Mouse (Mus musculus) heart, adult 8-10 months (tissue): Measurements from ENCODE around the gene Pifo. TPM values are rescaled to one million over a fixed set of nuclear protein-coding genes. Genes with fewer than 3 reads are reported as not detected.
A peak's percentile ranks its signal among the peaks of the same experiment; 100 is the strongest.
"Not testable (repeated sequence)": the region's sequence is repeated elsewhere in the genome, so short reads cannot be mapped to it uniquely, and the experiment has no call there.

Source experiments
- DNase-seq: peaks from one replicate; pipeline ENCODE4 v3.0.0; 2022; ENCODE audit warnings: low spot score
- total RNA-seq, 4 experiments: library from RNA; stranded (reverse); gene quantifications; 2 replicates each; pipeline ENCODE4 v1.2.4; 2022

The Pifo gene
- total RNA-seq, result not detected

- no peak for DNase-seq
Measured at GRCm38 (mm10) chr3:106014546-106014945, at the start of gene Pifo. Pifo (minus strand) TSS chr3:106014646.

GRCm38 (mm10) chr3:106057966-106058365 lies 43.5 kb upstream of the Pifo start:
- DNase-seq, result no peak

GRCm38 (mm10) chr3:106051896-106052295 lies 37.5 kb upstream of the Pifo start:
- no peak for DNase-seq

- DNase-seq, result no peak
Measured at GRCm38 (mm10) chr3:106040306-106040705, 25.9 kb upstream of the Pifo start.

GRCm38 (mm10) chr3:106032781-106033180 lies 18.3 kb upstream of the Pifo start, which contains the start of gene Chil5:
Chil5 (minus strand) TSS chr3:106032814.
- no peak for DNase-seq

- DNase-seq, result no peak
Measured at GRCm38 (mm10) chr3:106024135-106024534, 9.7 kb upstream of the Pifo start.

GRCm38 (mm10) chr3:106021840-106022239 lies 7.4 kb upstream of the Pifo start:
- no peak for DNase-seq

GRCm38 (mm10) chr3:106003360-106003759 lies 11.1 kb downstream of the Pifo start:
- DNase-seq, result not testable (repeated sequence)

- DNase-seq, result no peak
Measured at GRCm38 (mm10) chr3:106001416-106002370, 12.8 kb downstream of the Pifo start.

GRCm38 (mm10) chr3:106000707-106001375 lies 13.6 kb downstream of the Pifo start:
- no peak for DNase-seq

- no peak for DNase-seq
Measured at GRCm38 (mm10) chr3:105994730-105995129, 19.7 kb downstream of the Pifo start.

- DNase-seq, result peak; percentile 35
Measured at GRCm38 (mm10) chr3:105991653-105992283, 22.7 kb downstream of the Pifo start.

- DNase-seq, result not testable (repeated sequence)
Measured at GRCm38 (mm10) chr3:105989611-105990010, 24.8 kb downstream of the Pifo start.

- no peak for DNase-seq
Measured at GRCm38 (mm10) chr3:105974174-105974573, 40.3 kb downstream of the Pifo start.

- DNase-seq, result no peak
Measured at GRCm38 (mm10) chr3:105973411-105973810, 41.0 kb downstream of the Pifo start, which contains the start of gene Ovgp1. Ovgp1 (plus strand) TSS chr3:105973711.

- no peak for DNase-seq
Measured at GRCm38 (mm10) chr3:105971831-105972446, 42.5 kb downstream of the Pifo start.

- DNase-seq, result no peak
Measured at GRCm38 (mm10) chr3:105960700-105961099, 53.7 kb downstream of the Pifo start.

- DNase-seq, result peak; percentile 4
Measured at GRCm38 (mm10) chr3:105959999-105960398, 54.4 kb downstream of the Pifo start, which contains the start of gene Atp5f1. Atp5f1 (minus strand) TSS chr3:105960099.

- DNase-seq, result no peak
Measured at GRCm38 (mm10) chr3:105959585-105959984, 54.9 kb downstream of the Pifo start.

GRCm38 (mm10) chr3:105958974-105959580 lies 55.4 kb downstream of the Pifo start, which contains the start of gene Wdr77:
Wdr77 (plus strand) TSS chr3:105959369.
- peak; percentile 97 for DNase-seq

- no peak for DNase-seq
Measured at GRCm38 (mm10) chr3:105958204-105958603, 56.2 kb downstream of the Pifo start.
